Mouse (Mus musculus) small intestine, adult 2 months (tissue): ENCODE results near the gene Ypel1. TPM values are rescaled to one million over a fixed set of nuclear protein-coding genes. Genes with fewer than 3 reads are reported as not detected.

Source experiments
- H3K27ac ChIP-seq: fragments of 200-500 bp; 2 replicates; pipeline ENCODE4 v1.5.1; 2012; ENCODE audit warnings: low read depth, low read length, control low read depth, inconsistent platforms; ENCODE audit not compliant: insufficient read depth
- H3K27me3 ChIP-seq: fragments of 200-500 bp; 2 replicates; pipeline ENCODE4 v1.6.1; 2012; ENCODE audit warnings: mild to moderate bottlenecking, moderate library complexity, low read length, inconsistent platforms; ENCODE audit not compliant: control insufficient read depth, insufficient read depth
- H3K36me3 ChIP-seq: fragments of 200-500 bp; 2 replicates; pipeline ENCODE4 v1.6.1; 2012; ENCODE audit warnings: mild to moderate bottlenecking, low read length, control low read depth, inconsistent platforms; ENCODE audit not compliant: control insufficient read depth, insufficient read depth
- H3K4me1 ChIP-seq: fragments of 200-500 bp; 2 replicates; pipeline ENCODE4 v1.6.1; 2012; ENCODE audit warnings: low read length, inconsistent platforms, mixed read lengths; ENCODE audit not compliant: control insufficient read depth, insufficient read depth, insufficient read length
- H3K4me3 ChIP-seq: fragments of 200-500 bp; 2 replicates; pipeline ENCODE4 v1.5.1; 2012; ENCODE audit warnings: low read depth, mild to moderate bottlenecking, control low read depth, inconsistent platforms, low read length, moderate library complexity
- CTCF ChIP-seq: fragments of 200-500 bp; IDR thresholded peaks from 2 replicates; pipeline ENCODE4 v1.5.1; 2012; ENCODE audit warnings: low read depth, mild to moderate bottlenecking, control low read depth, inconsistent platforms, low read length, moderate library complexity, mixed read lengths; ENCODE audit not compliant: insufficient replicate concordance, insufficient read length; ENCODE audit errors: extremely low read depth
- POLR2A ChIP-seq: fragments of 200-500 bp; IDR thresholded peaks from 2 replicates; pipeline ENCODE4 v1.6.1; 2012; ENCODE audit warnings: low read depth, mild to moderate bottlenecking, control low read depth, inconsistent platforms, low read length, moderate library complexity
- WGBS: fragments of 180-500 bp; shearing (Covaris S2); methylation state at CpG from one replicate; pipeline ENCODE4 v1.1.7; 2018; 5-methylcytosine and 5-hydroxymethylcytosine counted together
- polyA plus RNA-seq: library from polyadenylated mRNA; depleted of rRNA; stranded (reverse); fragments of >200 nt; gene quantifications from 2 replicates; pipeline ENCODE4 v1.2.3, GENCODE M21; 2012

Gene Ypel1
- polyA plus RNA-seq, 1 experiment = 0.60 TPM

- Histone ChIP-seq H3K4me1 (no peaks in the 10 kb centered on the region), H3K36me3 (no peaks in the 10 kb centered on the region), H3K27ac (no peak overlapping the region), H3K4me3 (no peak overlapping the region), H3K27me3 (no peaks in the 10 kb centered on the region)
- no peak for TF ChIP-seq POLR2A
- TF ChIP-seq CTCF = no peak
- 37% methylated on average over 6 of the region's 6 CpGs for WGBS
Measured at GRCm38 (mm10) chr16:17070716-17071115, 1.2 kb downstream of the Ypel1 start.

DNA sequence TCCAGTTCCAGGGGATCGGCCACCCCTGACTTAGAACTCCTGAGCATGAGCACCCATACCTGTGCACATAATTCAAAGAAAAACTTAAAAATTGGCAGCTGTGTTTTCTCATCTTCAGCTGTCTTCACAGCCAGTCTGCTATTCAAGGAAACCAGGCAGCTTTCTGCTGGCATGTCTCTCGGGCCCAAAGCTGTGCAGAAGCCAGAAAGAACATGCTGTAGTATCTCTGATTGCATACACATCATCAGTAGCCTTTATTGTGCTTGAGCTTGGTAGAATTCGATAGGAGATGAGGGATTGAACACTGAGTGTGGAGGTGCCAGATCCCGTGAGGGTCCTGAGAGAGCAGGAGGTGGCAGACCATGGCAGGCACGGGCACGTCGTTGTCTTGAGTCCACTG lies 3.5 kb downstream of the Ypel1 start:
- no peaks in the 10 kb centered on the region for H3K27me3 ChIP-seq
- no peaks in the 10 kb centered on the region for H3K36me3 ChIP-seq
- TF ChIP-seq POLR2A (no peak), CTCF (no peak)
- H3K4me1 ChIP-seq = no peaks in the 10 kb centered on the region
- no peak overlapping the region for H3K27ac ChIP-seq
- 91% methylated on average over 7 of the region's 7 CpGs for WGBS
- H3K4me3 ChIP-seq = no peak overlapping the region

DNA sequence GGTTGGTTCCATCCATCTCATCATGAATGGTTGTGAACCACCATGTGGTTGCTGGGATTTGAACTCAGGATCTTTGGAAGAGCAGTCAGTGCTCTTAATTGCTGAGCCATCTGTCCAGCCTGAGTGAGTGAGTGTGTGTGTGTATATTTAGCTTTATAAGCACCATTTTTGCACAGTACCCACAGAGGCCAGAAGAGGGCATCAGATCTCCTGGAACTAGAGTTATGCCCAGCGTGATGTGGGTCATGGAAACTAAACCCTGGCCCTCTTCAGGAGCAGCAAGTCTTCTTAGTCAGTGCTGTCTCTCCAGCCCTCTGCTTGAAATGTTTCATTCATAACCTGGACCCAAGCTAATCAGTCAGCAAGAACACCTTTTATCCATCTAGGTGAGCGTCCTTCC lies 6.8 kb downstream of the Ypel1 start:
- WGBS = 95% methylated on average over 2 of the region's 2 CpGs
- Histone ChIP-seq H3K36me3 (no peaks in the 10 kb centered on the region), H3K4me1 (no peaks in the 10 kb centered on the region), H3K4me3 (no peak overlapping the region), H3K27ac (no peak overlapping the region), H3K27me3 (no peaks in the 10 kb centered on the region)
- no peak for TF ChIP-seq POLR2A
- no peak for TF ChIP-seq CTCF

DNA sequence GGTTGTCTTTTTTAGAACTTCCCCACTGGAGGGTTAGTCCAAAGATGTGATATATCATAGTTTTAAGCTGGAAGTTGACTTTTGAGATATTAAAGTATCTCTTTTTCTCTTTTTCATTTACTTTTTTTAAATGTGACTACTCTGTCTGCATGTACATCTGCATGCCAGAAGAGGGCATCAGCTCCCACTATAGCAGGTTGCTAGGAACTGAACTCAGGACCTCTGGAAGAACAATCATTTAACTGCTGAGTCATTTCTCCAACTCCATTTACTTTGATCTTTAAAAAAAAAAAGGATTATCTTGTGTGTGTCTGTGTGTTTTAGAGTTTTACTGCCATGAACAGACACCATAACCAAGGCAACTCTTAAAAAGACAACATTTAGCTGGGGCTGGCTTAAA lies 7.4 kb downstream of the Ypel1 start:
- H3K27ac ChIP-seq = no peak overlapping the region
- TF ChIP-seq CTCF (no peak), POLR2A (no peak)

GRCm38 (mm10) chr16:17078101-17078500 lies 8.6 kb downstream of the Ypel1 start:
- H3K36me3 ChIP-seq = 0 out of 2 replicates have a peak, but pooled peaks cover 2% of the 10 kb centered on the region
- TF ChIP-seq CTCF (no peak), POLR2A (no peak)
- H3K4me1 ChIP-seq = peaks cover 2% of the 10 kb centered on the region; the same call in 1 of the 2 replicates
- H3K27ac ChIP-seq = no peak overlapping the region
- WGBS = 88% methylated on average over 7 of the region's 7 CpGs
- H3K27me3 ChIP-seq = no peaks in the 10 kb centered on the region
- H3K4me3 ChIP-seq = no peak overlapping the region

More for the DNA sequence above, 7.4 kb downstream of the Ypel1 start:
- Histone ChIP-seq H3K4me1 (0 out of 2 replicates have a peak, but pooled peaks cover under 1% of the 10 kb centered on the region), H3K36me3 (no peaks in the 10 kb centered on the region), H3K27me3 (no peaks in the 10 kb centered on the region), H3K4me3 (no peak overlapping the region)

GRCm38 (mm10) chr16:17082121-17082792 lies 12.8 kb downstream of the Ypel1 start:
- Histone ChIP-seq H3K4me1 (peaks cover 2% of the 10 kb centered on the region; the same call in 1 of the 2 replicates), H3K36me3 (peaks cover 16% of the 10 kb centered on the region), H3K4me3 (no peak overlapping the region), H3K27me3 (no peaks in the 10 kb centered on the region), H3K27ac (no peak overlapping the region)
- TF ChIP-seq POLR2A = no peak
- WGBS = 71% methylated on average over 6 of the region's 6 CpGs

GRCm38 (mm10) chr16:17085636-17086035 lies 16.1 kb downstream of the Ypel1 start:
- TF ChIP-seq CTCF = no peak
- no peak for TF ChIP-seq POLR2A
- Histone ChIP-seq H3K27me3 (no peaks in the 10 kb centered on the region), H3K36me3 (peaks cover 48% of the 10 kb centered on the region), H3K27ac (no peak overlapping the region), H3K4me3 (no peak overlapping the region), H3K4me1 (peaks cover 2% of the 10 kb centered on the region; the same call in 1 of the 2 replicates)
- WGBS = 85% methylated on average over 4 of the region's 4 CpGs
